Mouse (Mus musculus): ENCODE measurements at regions not wholly inside any gene's neighbourhood (a gene's known extent, or its start where the extent isn't known, plus 50 kb on each side); places are given as distances from the start of the nearest gene placed in this dataset.

GRCm38 (mm10) chr1:183600466-183600865 is 182.5 kb downstream of the Hhipl2 start:
- TF ChIP-seq CTCF (IDR thresholded peaks at IDR 0.05) = no peak
- no peak for ATAC-seq (ENCODE audit: low FRiP score)
- Histone ChIP-seq H3K4me1 (ENCODE audit: insufficient read depth, low read length) (no peaks in the 10 kb centered on the region), H3K4me2 (ENCODE audit: low read depth, low read length, poor library complexity, severe bottlenecking) (no peak overlapping the region), H3K9ac (replicated peaks; ENCODE audit: low read length, poor library complexity, severe bottlenecking) (no peak overlapping the region), H3K36me3 (ENCODE audit: insufficient read depth, low read length) (no peaks in the 10 kb centered on the region), H3K27ac (ENCODE audit: low read depth, low read length) (no peak overlapping the region), H3K9me3 (ENCODE audit: low read length) (no peaks in the 10 kb centered on the region), H3K27me3 (ENCODE audit: insufficient read depth, low read length) (no peaks in the 10 kb centered on the region), H3K4me3 (ENCODE audit: low read depth, low read length) (no peak overlapping the region)
- no peak for DNase-seq (ENCODE audit: low spot score)
- 75% methylated on average over 8 of the region's 8 CpGs for WGBS

GRCm38 (mm10) chr1:183611966-183612694 is 194.1 kb downstream of the Hhipl2 start:
- no peak for DNase-seq (ENCODE audit: low spot score)
- H3K4me3 ChIP-seq (ENCODE audit: low read depth, low read length) = no peak overlapping the region
- H3K36me3 ChIP-seq (ENCODE audit: insufficient read depth, low read length) = no peaks in the 10 kb centered on the region
- no peak overlapping the region for H3K27ac ChIP-seq (ENCODE audit: low read depth, low read length)
- TF ChIP-seq CTCF (IDR thresholded peaks at IDR 0.05) = no peak
- 75% methylated on average over 8 of the region's 8 CpGs for WGBS
- no peak overlapping the region for H3K9ac ChIP-seq (replicated peaks; ENCODE audit: low read length, poor library complexity, severe bottlenecking)
- H3K27me3 ChIP-seq (ENCODE audit: insufficient read depth, low read length) = no peaks in the 10 kb centered on the region
- H3K4me1 ChIP-seq (ENCODE audit: insufficient read depth, low read length) = no peaks in the 10 kb centered on the region
- no peak for ATAC-seq (ENCODE audit: low FRiP score)
- no peaks in the 10 kb centered on the region for H3K9me3 ChIP-seq (ENCODE audit: low read length)
- no peak overlapping the region for H3K4me2 ChIP-seq (ENCODE audit: low read depth, low read length, poor library complexity, severe bottlenecking)

- WGBS = 81% methylated on average over 9 of the region's 9 CpGs
- H3K27ac ChIP-seq (ENCODE audit: low read depth, low read length) = no peak overlapping the region
Observed at GRCm38 (mm10) chr1:183619451-183620059, 201.5 kb downstream of the Hhipl2 start.

DNA sequence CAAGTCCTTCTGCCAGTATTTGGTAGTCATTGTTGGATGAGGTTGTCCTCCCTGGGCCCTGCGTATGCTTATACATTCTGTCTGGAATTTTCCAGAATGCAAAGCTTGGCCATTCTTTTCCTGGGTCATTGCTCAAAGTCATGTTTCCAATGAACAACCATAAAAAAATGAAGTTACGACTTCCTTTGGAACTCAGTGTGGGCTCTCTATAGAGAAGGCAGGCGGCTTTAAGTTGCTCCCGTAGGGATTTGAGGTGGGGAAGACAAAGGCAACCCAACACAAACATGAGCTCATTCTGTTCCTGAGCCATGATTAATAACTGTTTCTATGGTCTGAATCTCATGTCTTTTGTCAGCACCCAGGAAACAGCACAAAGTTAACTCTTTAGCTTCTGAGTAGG is 204.3 kb downstream of the Hhipl2 start:
- no peak overlapping the region for H3K4me3 ChIP-seq (ENCODE audit: low read depth, low read length)
- WGBS = 64% methylated on average over 4 of the region's 4 CpGs
- no peaks in the 10 kb centered on the region for H3K27me3 ChIP-seq (ENCODE audit: insufficient read depth, low read length)
- no peak overlapping the region for H3K27ac ChIP-seq (ENCODE audit: low read depth, low read length)
- DNase-seq (ENCODE audit: low spot score) (no peak), ATAC-seq (ENCODE audit: low FRiP score) (no peak)
- H3K9me3 ChIP-seq (ENCODE audit: low read length) = no peaks in the 10 kb centered on the region
- H3K36me3 ChIP-seq (ENCODE audit: insufficient read depth, low read length) = no peaks in the 10 kb centered on the region
- no peak for TF ChIP-seq CTCF (IDR thresholded peaks at IDR 0.05)
- no peak overlapping the region for H3K9ac ChIP-seq (replicated peaks; ENCODE audit: low read length, poor library complexity, severe bottlenecking)
- no peaks in the 10 kb centered on the region for H3K4me1 ChIP-seq (ENCODE audit: insufficient read depth, low read length)
- no peak overlapping the region for H3K4me2 ChIP-seq (ENCODE audit: low read depth, low read length, poor library complexity, severe bottlenecking)

More at GRCm38 (mm10) chr1:183619451-183620059, 201.5 kb downstream of the Hhipl2 start:
- TF ChIP-seq CTCF (IDR thresholded peaks at IDR 0.05) = no peak
- DNase-seq (ENCODE audit: low spot score) (no peak), ATAC-seq (ENCODE audit: low FRiP score) (no peak)
- H3K36me3 ChIP-seq (ENCODE audit: insufficient read depth, low read length) = no peaks in the 10 kb centered on the region
- H3K27me3 ChIP-seq (ENCODE audit: insufficient read depth, low read length) = no peaks in the 10 kb centered on the region
- no peak overlapping the region for H3K4me2 ChIP-seq (ENCODE audit: low read depth, low read length, poor library complexity, severe bottlenecking)
- no peaks in the 10 kb centered on the region for H3K4me1 ChIP-seq (ENCODE audit: insufficient read depth, low read length)
- no peak overlapping the region for H3K4me3 ChIP-seq (ENCODE audit: low read depth, low read length)
- no peaks in the 10 kb centered on the region for H3K9me3 ChIP-seq (ENCODE audit: low read length)
- no peak overlapping the region for H3K9ac ChIP-seq (replicated peaks; ENCODE audit: low read length, poor library complexity, severe bottlenecking)

DNA sequence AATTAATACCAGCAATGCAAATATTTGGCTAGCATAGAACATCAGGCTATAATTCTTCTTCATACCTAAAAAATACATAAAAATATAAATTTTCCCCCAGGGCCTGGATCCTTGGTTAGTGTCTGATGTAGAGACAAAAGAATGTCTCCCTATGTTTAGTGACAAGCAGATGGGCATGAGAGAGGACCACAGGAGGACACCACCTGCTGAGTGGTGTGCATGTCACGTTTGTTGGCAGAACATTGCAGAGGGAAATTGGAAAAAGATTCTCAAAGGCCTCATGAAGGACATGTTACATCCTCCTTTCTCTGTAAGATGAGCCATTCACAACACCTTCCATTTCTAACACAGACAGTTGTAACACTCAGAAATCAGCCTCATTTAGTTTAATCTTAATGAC is 206.3 kb downstream of the Hhipl2 start:
- H3K9ac ChIP-seq (replicated peaks; ENCODE audit: low read length, poor library complexity, severe bottlenecking) = no peak overlapping the region
- ATAC-seq (ENCODE audit: low FRiP score) (no peak), DNase-seq (ENCODE audit: low spot score) (peak; percentile 16)
- no peaks in the 10 kb centered on the region for H3K27me3 ChIP-seq (ENCODE audit: insufficient read depth, low read length)
- H3K4me3 ChIP-seq (ENCODE audit: low read depth, low read length) = no peak overlapping the region
- H3K27ac ChIP-seq (ENCODE audit: low read depth, low read length) = no peak overlapping the region
- TF ChIP-seq CTCF (IDR thresholded peaks at IDR 0.05) = no peak
- WGBS = 60% methylated on average over 1 of the region's 1 CpGs
- H3K9me3 ChIP-seq (ENCODE audit: low read length) = no peaks in the 10 kb centered on the region
- H3K4me2 ChIP-seq (ENCODE audit: low read depth, low read length, poor library complexity, severe bottlenecking) = no peak overlapping the region
- H3K4me1 ChIP-seq (ENCODE audit: insufficient read depth, low read length) = no peaks in the 10 kb centered on the region
- H3K36me3 ChIP-seq (ENCODE audit: insufficient read depth, low read length) = no peaks in the 10 kb centered on the region

- 83% methylated on average over 6 of the region's 6 CpGs for WGBS
Observed at GRCm38 (mm10) chr1:183633810-183634209, 215.8 kb downstream of the Hhipl2 start.

More at GRCm38 (mm10) chr1:183633810-183634209, 215.8 kb downstream of the Hhipl2 start:
- H3K4me3 ChIP-seq (ENCODE audit: low read depth, low read length) = no peak overlapping the region
- H3K27me3 ChIP-seq (ENCODE audit: insufficient read depth, low read length) = no peaks in the 10 kb centered on the region
- H3K9me3 ChIP-seq (ENCODE audit: low read length) = no peaks in the 10 kb centered on the region
- no peak overlapping the region for H3K4me2 ChIP-seq (ENCODE audit: low read depth, low read length, poor library complexity, severe bottlenecking)
- no peaks in the 10 kb centered on the region for H3K4me1 ChIP-seq (ENCODE audit: insufficient read depth, low read length)
- no peak for DNase-seq (ENCODE audit: low spot score)
- no peak overlapping the region for H3K27ac ChIP-seq (ENCODE audit: low read depth, low read length)
- TF ChIP-seq CTCF (IDR thresholded peaks at IDR 0.05) = no peak
- ATAC-seq (ENCODE audit: low FRiP score) = no peak
- no peak overlapping the region for H3K9ac ChIP-seq (replicated peaks; ENCODE audit: low read length, poor library complexity, severe bottlenecking)
- no peaks in the 10 kb centered on the region for H3K36me3 ChIP-seq (ENCODE audit: insufficient read depth, low read length)

Measured in midbrain, postnatal 0 days (tissue).